Mouse (Mus musculus) heart, embryonic 15.5 days (tissue): ENCODE results near the gene Gm20422. TPM values are rescaled to one million over a fixed set of nuclear protein-coding genes. Genes with fewer than 3 reads are reported as not detected.
"Not testable (repeated sequence)": the region's sequence is repeated elsewhere in the genome, so short reads cannot be mapped to it uniquely, and the experiment has no call there.

Experiments
- ATAC-seq: fragments of 200-750 bp; cut with Nextera tagmentation; replicated peaks from 2 replicates; pipeline ENCODE4 v1.8.0; 2017; ENCODE audit warnings: low read depth, moderate TSS enrichment; ENCODE audit not compliant: insufficient number of reproducible peaks, insufficient read depth, low FRiP score
- H3K27ac ChIP-seq: fragments of 300-500 bp; sonication (generic); 2 replicates; pipeline ENCODE4 v1.5.1; 2015; ENCODE audit warnings: mild to moderate bottlenecking, inconsistent platforms
- H3K27me3 ChIP-seq: fragments of 300-500 bp; sonication (generic); 2 replicates; pipeline ENCODE4 v1.6.1; 2015; ENCODE audit warnings: inconsistent platforms
- H3K36me3 ChIP-seq: fragments of 300-500 bp; sonication (generic); 2 replicates; pipeline ENCODE4 v1.6.1; 2015; ENCODE audit warnings: mild to moderate bottlenecking, inconsistent platforms
- H3K4me1 ChIP-seq: fragments of 300-500 bp; sonication (generic); replicated peaks from 2 replicates; pipeline ENCODE4 v1.6.1; 2015; ENCODE audit warnings: inconsistent platforms
- H3K4me2 ChIP-seq: fragments of 300-500 bp; sonication (generic); 2 replicates; pipeline ENCODE4 v1.6.1; 2015; ENCODE audit warnings: inconsistent platforms, mild to moderate bottlenecking, moderate library complexity
- H3K4me3 ChIP-seq: fragments of 300-500 bp; sonication (generic); 2 replicates; pipeline ENCODE4 v1.5.1; 2015; ENCODE audit warnings: mild to moderate bottlenecking, inconsistent platforms
- H3K9ac ChIP-seq: fragments of 300-500 bp; sonication (generic); 2 replicates; pipeline ENCODE4 v1.6.1; 2015; ENCODE audit warnings: mild to moderate bottlenecking, inconsistent platforms
- H3K9me3 ChIP-seq: fragments of 300-500 bp; sonication (generic); replicated peaks from 2 replicates; pipeline ENCODE4 v1.6.1; 2016; ENCODE audit warnings: inconsistent platforms
- WGBS: fragments of 180-500 bp; shearing (Covaris S2); methylation state at CpG from one replicate; pipeline ENCODE4 v1.1.7; 2015; ENCODE audit warnings: mixed read lengths; 5-methylcytosine and 5-hydroxymethylcytosine counted together
- polyA plus RNA-seq: library from polyadenylated mRNA; unstranded; fragments of >200 nt; fragmentation: Nextera tagmentation; extraction: Ambion mirVana; gene quantifications from 2 replicates; pipeline ENCODE4 v1.2.1, GENCODE M21; 2015

Gene Gm20422
- polyA plus RNA-seq, 1 experiment from 2014 or later = 0.33 TPM

DNA sequence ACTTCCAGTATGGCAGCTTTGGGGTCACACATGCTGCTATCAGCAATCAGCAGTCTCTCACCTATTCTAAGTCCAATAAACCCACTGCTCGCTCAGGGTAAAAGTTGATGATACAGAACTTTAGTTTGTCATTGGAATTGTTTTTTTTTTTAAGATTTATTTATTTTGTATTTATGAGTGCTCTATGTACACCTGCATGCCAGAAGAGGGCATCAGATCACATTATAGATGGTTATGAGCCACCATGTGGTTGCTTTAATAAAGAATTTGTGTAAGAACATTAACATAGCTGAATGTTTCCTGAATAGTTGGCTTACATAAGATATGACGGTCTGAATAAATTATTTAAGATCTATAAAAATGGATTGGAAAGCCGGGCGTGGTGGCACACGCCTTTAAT is 16.4 kb downstream of the Gm20422 start:
- 96% methylated on average over 5 of the region's 5 CpGs for WGBS
- no peak for ATAC-seq
- peaks cover 25% of the 10 kb centered on the region for H3K36me3 ChIP-seq

DNA sequence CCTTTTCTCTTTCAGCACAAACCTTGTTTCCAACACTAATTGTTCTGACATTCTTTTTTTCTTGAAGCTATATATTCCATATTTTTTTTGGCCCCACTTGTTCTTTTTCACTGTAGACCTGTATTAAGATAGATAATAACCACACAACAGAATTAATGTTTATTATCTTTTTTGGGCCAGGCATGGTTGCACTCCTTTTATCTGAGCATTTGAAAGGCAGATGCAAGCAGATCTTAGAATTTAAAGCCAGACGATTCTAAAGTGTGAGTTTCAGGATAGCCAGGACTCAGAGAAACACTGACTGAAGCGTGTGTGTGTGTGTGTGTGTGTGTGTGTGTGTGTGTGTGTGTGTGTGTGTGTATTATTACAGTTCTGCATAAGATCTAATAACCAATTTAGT is 22.2 kb downstream of the Gm20422 start:
- Histone ChIP-seq H3K27ac (no peak overlapping the region), H3K4me2 (no peak overlapping the region), H3K4me1 (peaks cover 12% of the 10 kb centered on the region), H3K9me3 (no peaks in the 10 kb centered on the region), H3K27me3 (no peaks in the 10 kb centered on the region), H3K9ac (no peak overlapping the region), H3K36me3 (peaks cover 8% of the 10 kb centered on the region; the same call in 1 of the 2 replicates), H3K4me3 (no peak overlapping the region)
- WGBS = 83% methylated on average over 2 of the region's 2 CpGs
- ATAC-seq = no peak

More for the DNA sequence above, 16.4 kb downstream of the Gm20422 start:
- Histone ChIP-seq H3K4me3 (no peak overlapping the region), H3K9ac (no peak overlapping the region), H3K9me3 (no peaks in the 10 kb centered on the region), H3K4me2 (no peak overlapping the region), H3K27me3 (no peaks in the 10 kb centered on the region), H3K4me1 (no peaks in the 10 kb centered on the region), H3K27ac (no peak overlapping the region)

DNA sequence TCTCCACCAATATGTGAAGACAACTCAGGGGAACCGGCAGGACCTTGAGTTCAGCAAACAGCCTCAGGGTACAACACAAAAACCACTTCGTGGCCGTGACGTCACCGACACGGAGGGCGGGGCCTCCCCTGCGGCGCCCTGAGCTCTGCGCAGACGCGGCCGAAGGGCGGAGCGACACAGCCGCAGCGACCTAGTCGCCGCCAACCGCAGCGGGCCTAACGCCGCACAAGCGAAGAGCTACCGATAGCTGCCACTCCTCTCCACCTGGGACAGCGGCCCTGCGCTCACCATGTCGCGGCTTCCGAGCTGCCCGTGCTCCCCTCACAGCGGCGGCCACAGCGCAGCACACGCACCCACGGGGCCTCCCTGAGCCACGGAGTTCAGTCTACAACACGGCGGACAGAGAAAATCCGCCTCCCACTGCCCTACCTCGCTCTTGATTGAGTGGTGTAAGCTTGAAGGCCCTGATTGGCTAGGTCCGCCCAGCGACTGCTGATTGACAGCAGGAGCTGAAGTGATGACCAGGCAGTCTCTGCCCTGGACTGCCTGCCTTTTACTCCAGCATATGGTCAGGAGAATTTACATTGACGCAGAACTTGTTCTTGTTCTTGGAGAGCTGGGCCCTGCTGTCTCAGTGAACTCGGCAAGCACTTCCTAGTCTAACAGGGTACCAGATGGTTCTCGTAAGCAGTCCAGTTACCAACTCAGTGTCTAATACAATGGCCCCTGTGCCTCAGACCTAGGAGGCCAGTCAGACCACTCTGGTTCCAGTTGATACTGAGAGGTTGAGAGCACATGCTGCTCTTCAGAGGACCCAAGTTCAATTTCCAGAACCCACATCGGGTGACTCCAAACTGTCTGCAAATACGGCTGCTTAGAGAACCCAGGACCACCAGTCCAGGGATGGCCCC is 24.9 kb downstream of the Gm20422 start, which contains the start of gene Zfp963:
Gene Zfp963, minus strand, starts transcription at position 427 of the 911 bp plus-strand sequence.
- Histone ChIP-seq H3K4me2 (peak within 1 kb of the TSS; percentile 60), H3K27me3 (no peaks in the 10 kb centered on the region), H3K27ac (peak within 1 kb of the TSS; percentile 100), H3K4me3 (peak within 1 kb of the TSS; percentile 80), H3K4me1 (peaks cover 12% of the 10 kb centered on the region), H3K9ac (peak within 1 kb of the TSS; percentile 94), H3K9me3 (no peaks in the 10 kb centered on the region), H3K36me3 (no peaks in the 10 kb centered on the region)
- ATAC-seq = peak; percentile 99
- WGBS = 3% methylated on average over 47 of the region's 48 CpGs

DNA sequence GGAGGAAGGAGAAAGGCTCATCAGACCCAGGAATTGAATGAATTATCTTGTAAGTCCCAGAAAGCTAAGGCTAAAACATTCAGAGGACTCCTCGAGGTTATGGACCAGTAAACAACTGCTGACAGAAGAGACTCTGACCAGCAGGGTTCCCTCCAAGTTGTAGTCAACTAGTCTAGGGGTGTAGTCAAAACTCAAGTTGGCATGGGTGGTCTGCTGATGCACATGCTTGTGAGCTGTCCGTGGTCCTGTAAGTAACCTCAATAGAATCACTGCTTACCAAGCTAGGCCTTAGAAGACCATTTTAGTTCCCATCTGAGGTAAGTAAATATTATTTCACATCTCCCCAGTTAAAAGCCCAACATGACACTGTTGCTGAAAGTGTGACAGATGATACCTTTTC is 33.5 kb downstream of the Gm20422 start:
- Histone ChIP-seq H3K27ac (no peak overlapping the region), H3K4me3 (no peak overlapping the region), H3K36me3 (peaks cover 18% of the 10 kb centered on the region), H3K9me3 (no peaks in the 10 kb centered on the region), H3K4me1 (no peaks in the 10 kb centered on the region), H3K4me2 (no peak overlapping the region), H3K9ac (no peak overlapping the region), H3K27me3 (no peaks in the 10 kb centered on the region)
- no peak for ATAC-seq
- 72% methylated on average over 2 of the region's 2 CpGs for WGBS

DNA sequence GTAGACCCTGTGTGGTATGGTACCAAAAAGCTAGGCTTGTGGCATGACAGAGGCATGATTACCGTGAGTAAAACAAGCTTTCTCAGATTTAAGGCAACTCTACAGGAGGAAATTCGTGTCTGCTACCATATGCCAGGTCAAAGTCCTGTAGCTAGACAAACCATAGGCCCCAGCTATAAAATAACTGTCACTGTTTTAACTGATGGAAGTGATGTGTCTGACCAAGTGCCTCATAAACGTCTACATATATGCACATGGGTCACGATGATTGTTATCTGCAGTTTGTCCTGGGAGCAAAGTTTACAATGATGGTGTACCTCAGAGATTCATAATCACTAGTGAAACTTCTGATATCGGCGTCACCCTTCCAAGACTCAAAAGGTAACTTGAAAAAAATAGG is 33.9 kb downstream of the Gm20422 start:
- Histone ChIP-seq H3K4me3 (no peak overlapping the region), H3K4me2 (no peak overlapping the region), H3K27me3 (no peaks in the 10 kb centered on the region), H3K9ac (no peak overlapping the region), H3K9me3 (no peaks in the 10 kb centered on the region), H3K4me1 (no peaks in the 10 kb centered on the region), H3K27ac (no peak overlapping the region), H3K36me3 (peaks cover 18% of the 10 kb centered on the region)
- no peak for ATAC-seq
- 84% methylated on average over 6 of the region's 6 CpGs for WGBS

DNA sequence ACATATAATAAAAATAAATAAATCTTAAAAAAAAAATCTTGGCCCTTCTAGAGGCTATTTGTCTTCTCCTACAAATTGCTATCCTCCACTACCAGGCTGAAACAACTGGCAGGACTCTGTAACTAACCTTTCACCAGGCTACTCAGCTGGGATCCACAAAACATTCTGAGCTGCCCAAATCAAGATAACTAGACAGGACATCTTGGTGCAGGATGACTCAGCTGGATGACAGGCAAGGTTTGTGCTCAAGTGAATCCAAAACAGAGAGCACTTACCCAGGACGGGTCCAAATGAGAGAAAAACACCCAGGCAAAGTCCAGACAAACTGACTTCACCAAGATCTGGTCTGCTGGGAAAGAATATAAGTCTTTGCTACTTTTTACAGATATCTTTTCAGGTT is 39.2 kb downstream of the Gm20422 start:
- Histone ChIP-seq H3K9ac (no peak overlapping the region), H3K27ac (no peak overlapping the region), H3K9me3 (no peaks in the 10 kb centered on the region), H3K27me3 (no peaks in the 10 kb centered on the region), H3K36me3 (no peaks in the 10 kb centered on the region), H3K4me3 (no peak overlapping the region), H3K4me1 (no peaks in the 10 kb centered on the region), H3K4me2 (no peak overlapping the region)
- ATAC-seq = no peak
- 58% methylated on average over 1 of the region's 1 CpGs for WGBS

DNA sequence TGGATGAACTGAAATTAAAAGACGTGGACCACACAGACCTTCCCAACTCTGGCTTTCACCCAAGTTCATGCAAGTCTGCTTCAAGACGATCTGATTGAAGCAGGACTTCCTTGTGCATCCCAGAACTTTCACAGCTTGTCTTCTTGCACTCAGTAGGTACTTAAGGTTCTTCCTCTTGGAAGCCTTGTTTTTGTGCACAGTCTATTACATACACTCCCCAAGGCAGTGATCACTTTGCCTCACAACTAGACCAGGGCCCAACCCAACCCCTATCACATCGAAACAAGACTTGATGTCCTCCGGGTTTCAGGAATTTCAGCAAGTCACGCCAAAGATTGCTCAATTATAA is 57.5 kb downstream of the Gm20422 start:
- Histone ChIP-seq H3K4me3 (peak overlapping the region; percentile 44), H3K4me1 (peaks cover 17% of the 10 kb centered on the region), H3K27ac (peak overlapping the region; percentile 66), H3K9me3 (no peaks in the 10 kb centered on the region), H3K9ac (peak overlapping the region; percentile 34; the same call in 1 of the 2 replicates), H3K36me3 (no peaks in the 10 kb centered on the region), H3K27me3 (no peaks in the 10 kb centered on the region), H3K4me2 (peak overlapping the region; percentile 68)
- ATAC-seq = peak; percentile 2
- WGBS = 41% methylated on average over 5 of the region's 5 CpGs

DNA sequence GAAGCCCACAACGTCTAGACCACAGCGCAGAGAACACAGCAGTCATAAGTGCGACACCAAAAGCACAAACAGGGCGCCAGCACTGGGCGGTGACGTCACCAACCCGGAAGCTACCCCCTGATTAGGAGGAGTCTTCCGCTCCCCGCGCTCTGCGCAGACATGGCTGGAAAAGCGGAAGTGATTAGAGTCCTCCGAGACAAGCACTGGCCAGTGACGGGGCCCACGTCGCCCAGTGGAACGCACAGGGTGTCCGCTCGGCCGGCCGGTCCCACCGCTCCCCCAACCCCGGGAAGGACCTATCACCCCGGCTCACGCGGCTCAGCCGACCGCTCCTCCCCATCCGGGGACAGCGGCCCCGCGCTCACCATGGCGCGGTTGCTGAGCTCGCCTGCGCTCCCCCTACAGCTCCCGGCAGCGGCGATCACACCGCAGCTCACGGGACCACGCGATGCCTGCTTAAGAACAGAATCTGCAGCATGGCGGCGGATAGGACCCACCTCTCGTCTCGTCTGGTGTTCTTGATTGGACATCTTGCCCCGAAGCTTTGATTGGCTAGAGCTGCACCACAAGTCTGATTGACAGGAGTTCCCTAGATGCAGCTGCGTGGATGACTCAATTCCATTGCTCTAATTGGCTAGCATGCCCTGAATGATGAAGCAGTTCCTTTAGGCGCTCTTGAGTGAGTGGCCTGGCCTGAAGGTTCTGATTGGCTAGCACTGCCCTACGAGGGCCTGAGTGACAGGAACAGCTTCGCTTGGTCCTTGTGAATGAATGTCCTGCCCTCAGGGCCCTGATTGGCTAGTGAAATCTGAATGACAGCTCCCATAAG is 58.1 kb downstream of the Gm20422 start:
- peak overlapping the region; percentile 84 for H3K9ac ChIP-seq
- H3K4me1 ChIP-seq = peaks cover 17% of the 10 kb centered on the region
- peak overlapping the region; percentile 99 for H3K27ac ChIP-seq
- H3K4me3 ChIP-seq = peak overlapping the region; percentile 67
- WGBS = under 1% methylated on average over 52 of the region's 52 CpGs
- no peaks in the 10 kb centered on the region for H3K27me3 ChIP-seq
- no peaks in the 10 kb centered on the region for H3K9me3 ChIP-seq
- no peaks in the 10 kb centered on the region for H3K36me3 ChIP-seq
- peak overlapping the region; percentile 68 for H3K4me2 ChIP-seq
- peak; percentile 99 for ATAC-seq

DNA sequence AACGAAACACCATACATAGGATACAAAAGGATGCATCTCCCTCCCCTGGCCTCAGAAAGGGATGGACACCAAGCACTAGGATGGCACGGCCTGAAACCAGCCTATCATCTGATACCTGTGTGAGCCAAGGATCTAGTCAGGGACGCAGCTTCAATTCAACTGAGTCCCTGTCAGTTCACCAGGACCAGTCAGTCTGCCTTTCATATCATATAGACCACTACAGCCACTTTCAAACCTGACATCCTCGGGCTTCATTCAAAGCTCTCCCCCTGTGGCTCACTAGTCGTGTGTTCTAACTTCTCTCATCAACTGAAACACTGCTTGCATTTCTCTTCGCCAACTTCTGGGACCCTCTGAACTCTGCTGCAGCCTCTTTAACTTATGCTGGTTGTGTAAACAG is 59.3 kb downstream of the Gm20422 start:
- Histone ChIP-seq H3K4me2 (peak overlapping the region; percentile 58), H3K9me3 (no peaks in the 10 kb centered on the region), H3K36me3 (peaks cover 3% of the 10 kb centered on the region; the same call in 1 of the 2 replicates), H3K27ac (no peak overlapping the region), H3K4me3 (peak overlapping the region; percentile 28), H3K4me1 (peaks cover 17% of the 10 kb centered on the region), H3K9ac (peak overlapping the region; percentile 31; the same call in 1 of the 2 replicates), H3K27me3 (no peaks in the 10 kb centered on the region)
- ATAC-seq = no peak
- 70% methylated on average over 6 of the region's 6 CpGs for WGBS

DNA sequence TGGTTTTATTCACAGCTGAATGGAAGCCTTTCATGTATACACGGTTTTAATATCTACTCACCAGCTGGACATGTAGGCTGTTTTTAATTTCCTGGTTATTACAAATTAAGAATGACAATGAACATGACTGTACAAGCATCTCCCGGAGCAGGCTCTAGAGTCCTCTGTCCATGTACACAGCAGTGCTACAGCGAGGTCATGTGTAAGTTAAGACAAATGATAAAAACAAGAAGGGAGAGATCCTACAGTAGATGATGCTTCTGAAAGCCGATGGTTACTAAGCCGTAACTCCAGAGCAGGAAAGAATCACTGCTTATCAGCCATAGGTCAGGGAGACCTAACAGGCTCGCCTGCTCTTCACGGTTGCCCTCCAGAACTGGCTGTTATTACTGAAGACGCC is 61.2 kb downstream of the Gm20422 start:
- H3K4me2 ChIP-seq = no peak overlapping the region
- no peak overlapping the region for H3K4me3 ChIP-seq
- no peaks in the 10 kb centered on the region for H3K9me3 ChIP-seq
- ATAC-seq = no peak
- no peak overlapping the region for H3K9ac ChIP-seq
- H3K27me3 ChIP-seq = no peaks in the 10 kb centered on the region
- peaks cover 17% of the 10 kb centered on the region for H3K4me1 ChIP-seq
- no peak overlapping the region for H3K27ac ChIP-seq
- peaks cover 22% of the 10 kb centered on the region for H3K36me3 ChIP-seq
- WGBS = 81% methylated on average over 8 of the region's 8 CpGs

DNA sequence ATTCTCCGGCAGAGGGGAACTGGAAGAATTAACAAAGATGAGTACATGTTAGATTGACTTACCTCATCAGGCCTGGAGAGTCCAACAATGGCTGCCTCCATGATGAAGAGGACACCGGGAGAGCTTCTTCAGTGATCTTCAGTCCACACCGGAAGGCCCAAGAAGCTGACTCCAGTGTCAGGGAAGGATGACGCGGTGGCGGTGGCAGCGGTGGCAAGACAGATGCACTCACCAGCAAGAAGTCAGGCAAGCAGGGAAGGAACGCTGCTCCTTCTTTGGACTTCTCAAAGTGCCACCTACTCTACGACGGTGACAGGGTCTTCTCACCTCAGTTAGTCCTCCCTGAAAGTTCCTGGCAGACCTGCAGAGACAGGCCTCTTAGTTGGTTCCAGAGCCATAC is 64.1 kb downstream of the Gm20422 start, which contains the start of gene Zfp869:
Gene Zfp869, minus strand, starts transcription at position 101 of the 400 bp plus-strand sequence.
- H3K27me3 ChIP-seq, H3K27ac ChIP-seq, H3K4me2 ChIP-seq, H3K9me3 ChIP-seq, ATAC-seq, H3K9ac ChIP-seq, H3K4me3 ChIP-seq: not testable (repeated sequence)
- over 99% methylated on average over 10 of the region's 10 CpGs for WGBS
- Histone ChIP-seq H3K4me1 (peaks cover 14% of the 10 kb centered on the region), H3K36me3 (peaks cover 51% of the 10 kb centered on the region)
